20 mouse cellular contexts compared by ENCODE assay signal in genomic region chr11:101364531-101364931, GRCm38 (mm10). TPM values are rescaled to one million over a fixed set of nuclear protein-coding genes. Genes with fewer than 3 reads are reported as not detected.
A peak's percentile ranks its signal among the peaks of the same experiment; 100 is the strongest.
DNase-seq lines count a peak whose midpoint lies in the region; ATAC-seq and TF ChIP-seq lines count a peak whose summit lies in the region.
"Had no signal": no experiment of that assay in that cellular context is flagged by ENCODE, and none has a peak within 500 bp of the region (broad histone marks: within the 10 kb centered on the region; RNA-seq: fewer than 3 reads in every experiment).

No protein-coding gene starts in this region.

- 0 out of 2 replicates have a peak, but pooled peaks have one; percentile 22 for ATAC-seq in common myeloid progenitor, adult 5-6 weeks (replicated peaks; ENCODE audit: low read depth, poor library complexity, severe bottlenecking)
- ATAC-seq in liver, postnatal 0 days = no peak
- ATAC-seq in neural tube, embryonic 15.5 days (ENCODE audit: low FRiP score) = no peak

- TF ChIP-seq EP300 in liver, postnatal 0 days (IDR thresholded peaks at IDR 0.05; ENCODE audit: low read depth) = no peak

- TF ChIP-seq POLR2A in kidney, adult 2 months (IDR thresholded peaks at IDR 0.05; ENCODE audit: low read depth, low read length) = no peak

- no peak for TF ChIP-seq CTCF in kidney, adult 2 months (conservative IDR thresholded peaks at IDR 0.05; ENCODE audit: insufficient read depth, insufficient read length, low read depth, low read length)
- no peak for TF ChIP-seq CTCF in liver, postnatal 0 days (IDR thresholded peaks at IDR 0.05; ENCODE audit: low read depth)

- peak; percentile 86 for DNase-seq in kidney, adult 2 months
- DNase-seq in kidney, postnatal 36 days = peak; percentile 59 to 71
- DNase-seq in liver, postnatal 0 days = no peak
- DNase-seq in adrenal gland, adult 8-10 months = no peak
- no peak for DNase-seq in thymus, postnatal 36 days
- DNase-seq in heart, postnatal 14 days = no peak
- DNase-seq: cerebellum, adult 11 months; lung, embryonic 14.5 days; thymus, adult 18-20 months had no signal

- no peaks in the 10 kb centered on the region for H3K9me3 ChIP-seq in liver, postnatal 0 days (ENCODE audit: low read length)
- no peaks in the 10 kb centered on the region for H3K9me3 ChIP-seq in neural tube, embryonic 15.5 days (replicated peaks)
- H3K9me3 ChIP-seq: G1E; heart, embryonic 15.5 days; hindbrain, embryonic 13.5 days had no signal

- H3K4me3 ChIP-seq in kidney, adult 2 months (ENCODE audit: insufficient read depth, low read depth, low read length) = no peak overlapping the region
- no peak overlapping the region for H3K4me3 ChIP-seq in liver, postnatal 0 days (ENCODE audit: low read depth, low read length)
- H3K4me3 ChIP-seq in neural tube, embryonic 15.5 days (replicated peaks) = no peak overlapping the region
- H3K4me3 ChIP-seq: heart, embryonic 15.5 days; hindbrain, embryonic 13.5 days had no signal

- H3K36me3 ChIP-seq in kidney, adult 2 months (ENCODE audit: control insufficient read depth, insufficient read depth, low read length) = no peaks in the 10 kb centered on the region; the same call in 1 of the 2 replicates
- H3K36me3 ChIP-seq in liver, postnatal 0 days (replicated peaks; ENCODE audit: insufficient read depth, low read length) = no peaks in the 10 kb centered on the region
- H3K36me3 ChIP-seq in neural tube, embryonic 15.5 days = no peaks in the 10 kb centered on the region
- H3K36me3 ChIP-seq: G1E; heart, embryonic 15.5 days; hindbrain, embryonic 13.5 days had no signal

- H3K27ac ChIP-seq in kidney, adult 2 months (ENCODE audit: insufficient read depth, low read depth, low read length) = peak overlapping the region; percentile 82
- H3K27ac ChIP-seq in liver, postnatal 0 days (ENCODE audit: low read depth) = peak overlapping the region; percentile 69
- no peak overlapping the region for H3K27ac ChIP-seq in neural tube, embryonic 15.5 days (replicated peaks)
- H3K27ac ChIP-seq: heart, embryonic 15.5 days; hindbrain, embryonic 13.5 days had no signal

- 0 out of 2 replicates have a peak overlapping the region, but pooled peaks have one; percentile 16 for H3K9ac ChIP-seq in liver, postnatal 0 days (replicated peaks)
- no peak overlapping the region for H3K9ac ChIP-seq in neural tube, embryonic 15.5 days (replicated peaks)
- H3K9ac ChIP-seq: heart, embryonic 15.5 days; hindbrain, embryonic 13.5 days; lung, embryonic 14.5 days had no signal

- 58% methylated on average over 5 of the region's 5 CpGs for WGBS in kidney, adult 2 months
- 33% methylated on average over 5 of the region's 5 CpGs for WGBS in liver, postnatal 0 days (ENCODE audit: insufficient replicate concordance)
- 83% methylated on average over 5 of the region's 5 CpGs for WGBS in neural tube, embryonic 15.5 days

- intact Hi-C loops in heart, postnatal 14 days (cut with DNase I) = loop anchor here (5.0 kb wide), 1 partner anchor 37 kb away; the partner anchor contains the start of gene Aoc2

- no peaks in the 10 kb centered on the region for H3K27me3 ChIP-seq in kidney, adult 2 months (replicated peaks; ENCODE audit: control insufficient read depth, insufficient read depth, low read length)
- H3K27me3 ChIP-seq in liver, postnatal 0 days (ENCODE audit: insufficient read depth, low read length) = no peaks in the 10 kb centered on the region
- no peaks in the 10 kb centered on the region for H3K27me3 ChIP-seq in neural tube, embryonic 15.5 days (replicated peaks)
- H3K27me3 ChIP-seq: heart, embryonic 15.5 days; hindbrain, embryonic 13.5 days had no signal

- no peak overlapping the region for H3K4me2 ChIP-seq in liver, postnatal 0 days (ENCODE audit: low read depth, low read length)
- no peak overlapping the region for H3K4me2 ChIP-seq in neural tube, embryonic 15.5 days
- H3K4me2 ChIP-seq: heart, embryonic 15.5 days; hindbrain, embryonic 13.5 days; lung, embryonic 14.5 days had no signal

- peaks cover 37% of the 10 kb centered on the region for H3K4me1 ChIP-seq in kidney, adult 2 months (ENCODE audit: control insufficient read depth, insufficient read depth, low read length)
- H3K4me1 ChIP-seq in liver, postnatal 0 days (ENCODE audit: insufficient read depth) = peaks cover 24% of the 10 kb centered on the region
- H3K4me1 ChIP-seq in neural tube, embryonic 15.5 days = no peaks in the 10 kb centered on the region
- H3K4me1 ChIP-seq: hindbrain, embryonic 13.5 days had no signal

RNA-seq across cellular contexts. Expression of gene G6pc, which starts 2.8 kb away (rescaled TPM):
- not detected in 2 replicates for total RNA-seq in common myeloid progenitor, adult 5-6 weeks (2017)
- 322 and 349 TPM in 2 replicates for polyA plus RNA-seq in kidney, adult 2 months (2012; rRNA removed)
- 97.9 and 206 TPM in 2 replicates for polyA plus RNA-seq in liver, postnatal 0 days (2015; fragmentation: Nextera tagmentation; extraction: Ambion mirVana)
- polyA plus RNA-seq in neural tube, embryonic 15.5 days (2015; fragmentation: Nextera tagmentation; extraction: Ambion mirVana) = not detected in 2 replicates
- total RNA-seq in adrenal gland, adult 8-10 months (2022) = 1 to 10 TPM; 2.7 to 5.1 (median 4.6) TPM
- total RNA-seq in heart, postnatal 14 days (2021) = not detected
- total RNA-seq: layer of hippocampus, postnatal 25 days; left cerebral cortex, postnatal 36 days; midbrain, postnatal 0 days had no signal
- polyA plus RNA-seq: embryonic facial prominence, embryonic 14.5 days; forebrain, embryonic 11.5 days; G1E; heart, embryonic 15.5 days; hindbrain, embryonic 13.5 days; lung, embryonic 14.5 days; midbrain, postnatal 0 days; neural tube, embryonic 11.5 days had no signal

RNA-seq across cellular contexts. Expression of gene Aoc3, which starts 34.1 kb away (rescaled TPM):
- under 0.01 and 0.29 TPM in 2 replicates for total RNA-seq in common myeloid progenitor, adult 5-6 weeks (2017)
- 12.5 and 14.8 TPM in 2 replicates for polyA plus RNA-seq in kidney, adult 2 months (2012; rRNA removed)
- 0.05 and 0.06 TPM in 2 replicates for polyA plus RNA-seq in liver, postnatal 0 days (2015; fragmentation: Nextera tagmentation; extraction: Ambion mirVana)
- polyA plus RNA-seq in neural tube, embryonic 15.5 days (2015; fragmentation: Nextera tagmentation; extraction: Ambion mirVana) = 0.20 and 0.38 TPM in 2 replicates
- 100 to 1,000 TPM in 1 of 4 experiments, 10 to 100 TPM in 3; 22.9 to 107 (median 42.7) TPM for total RNA-seq in adrenal gland, adult 8-10 months (2022)
- 10 to 100 TPM; 36.9 to 42.0 TPM for total RNA-seq in heart, postnatal 14 days (2021)
- polyA plus RNA-seq: forebrain, embryonic 11.5 days; hindbrain, embryonic 13.5 days; neural tube, embryonic 11.5 days had no signal

RNA-seq across cellular contexts. Expression of gene Aoc2, which starts 39.7 kb away (rescaled TPM):
- 0.78 and 2.4 TPM in 2 replicates for total RNA-seq in common myeloid progenitor, adult 5-6 weeks (2017)
- polyA plus RNA-seq in kidney, adult 2 months (2012; rRNA removed) = 2.6 and 3.1 TPM in 2 replicates
- 0.44 and 0.60 TPM in 2 replicates for polyA plus RNA-seq in liver, postnatal 0 days (2015; fragmentation: Nextera tagmentation; extraction: Ambion mirVana)
- 1.5 and 1.7 TPM in 2 replicates for polyA plus RNA-seq in neural tube, embryonic 15.5 days (2015; fragmentation: Nextera tagmentation; extraction: Ambion mirVana)
- 1 to 10 TPM; 4.9 to 10.0 (median 6.8) TPM for total RNA-seq in adrenal gland, adult 8-10 months (2022)
- total RNA-seq in heart, postnatal 14 days (2021) = 1 to 10 TPM; 3.1 to 3.2 TPM

RNA-seq across cellular contexts. Expression of gene Psme3, which starts 48.5 kb away (rescaled TPM):
- 112 and 153 TPM in 2 replicates for total RNA-seq in common myeloid progenitor, adult 5-6 weeks (2017)
- polyA plus RNA-seq in kidney, adult 2 months (2012; rRNA removed) = 61.6 and 75.5 TPM in 2 replicates
- polyA plus RNA-seq in liver, postnatal 0 days (2015; fragmentation: Nextera tagmentation; extraction: Ambion mirVana) = 78.4 and 78.8 TPM in 2 replicates
- 108 and 123 TPM in 2 replicates for polyA plus RNA-seq in neural tube, embryonic 15.5 days (2015; fragmentation: Nextera tagmentation; extraction: Ambion mirVana)
- total RNA-seq in adrenal gland, adult 8-10 months (2022) = 100 to 1,000 TPM; 120 to 143 (median 125) TPM
- total RNA-seq in heart, postnatal 14 days (2021) = 10 to 100 TPM; 80.9 to 96.0 TPM

RNA-seq across cellular contexts. Expression of gene Aarsd1, which starts 52.9 kb away (rescaled TPM):
- total RNA-seq in common myeloid progenitor, adult 5-6 weeks (2017) = 51.6 and 69.0 TPM in 2 replicates
- polyA plus RNA-seq in kidney, adult 2 months (2012; rRNA removed) = 26.3 and 29.2 TPM in 2 replicates
- polyA plus RNA-seq in liver, postnatal 0 days (2015; fragmentation: Nextera tagmentation; extraction: Ambion mirVana) = 23.7 and 24.2 TPM in 2 replicates
- 88.1 and 94.0 TPM in 2 replicates for polyA plus RNA-seq in neural tube, embryonic 15.5 days (2015; fragmentation: Nextera tagmentation; extraction: Ambion mirVana)
- 10 to 100 TPM; 33.7 to 41.1 (median 37.0) TPM for total RNA-seq in adrenal gland, adult 8-10 months (2022)
- 10 to 100 TPM; 14.2 to 21.3 TPM for total RNA-seq in heart, postnatal 14 days (2021)

Comparison
In these comparisons a context has a peak if more than half of its experiments do, and no peak if none do; other contexts are left out.
1. DNase-seq: peak in kidney, adult 2 months (single experiment) and kidney, postnatal 36 days (2 of 2); none in liver, postnatal 0 days (single experiment), adrenal gland, adult 8-10 months (single experiment), thymus, postnatal 36 days (0 of 2) and heart, postnatal 14 days (0 of 2).
2. RNA of gene Aoc3, which starts 34.1 kb away (total RNA-seq): 22.9 to 107 TPM in adrenal gland, adult 8-10 months and 36.9 to 42.0 TPM in heart, postnatal 14 days; under 0.01 to 0.29 TPM in common myeloid progenitor, adult 5-6 weeks; every median in the first group is over 10 times any median in the second.